Mouse (Mus musculus) heart, embryonic 12.5 days (tissue): ENCODE results near the gene Txndc2. TPM values are rescaled to one million over a fixed set of nuclear protein-coding genes. Genes with fewer than 3 reads are reported as not detected.

Experiments
- ATAC-seq: fragments of 200-750 bp; cut with Nextera tagmentation; 2 replicates; pipeline ENCODE4 v1.8.0; 2017; ENCODE audit warnings: moderate TSS enrichment, moderate library complexity; ENCODE audit not compliant: insufficient number of reproducible peaks, low FRiP score
- H3K27ac ChIP-seq: fragments of 300-500 bp; sonication (generic); 2 replicates; pipeline ENCODE4 v1.5.1; 2016; ENCODE audit warnings: mild to moderate bottlenecking, moderate library complexity; ENCODE audit not compliant: poor library complexity, severe bottlenecking
- H3K27me3 ChIP-seq: fragments of 300-500 bp; sonication (generic); replicated peaks from 2 replicates; pipeline ENCODE4 v1.6.1; 2016; ENCODE audit warnings: mild to moderate bottlenecking, moderate library complexity
- H3K36me3 ChIP-seq: fragments of 300-500 bp; sonication (generic); 2 replicates; pipeline ENCODE4 v1.6.1; 2016; ENCODE audit warnings: mild to moderate bottlenecking, moderate library complexity
- H3K4me1 ChIP-seq: fragments of 300-500 bp; sonication (generic); replicated peaks from 2 replicates; pipeline ENCODE4 v1.6.1; 2016; ENCODE audit warnings: mild to moderate bottlenecking
- H3K4me2 ChIP-seq: fragments of 300-500 bp; sonication (generic); 2 replicates; pipeline ENCODE4 v1.6.1; 2016; ENCODE audit warnings: mild to moderate bottlenecking, moderate library complexity
- H3K4me3 ChIP-seq: fragments of 300-500 bp; sonication (generic); 2 replicates; pipeline ENCODE4 v1.5.1; 2016; ENCODE audit warnings: mild to moderate bottlenecking
- H3K9ac ChIP-seq: fragments of 300-500 bp; sonication (generic); 2 replicates; pipeline ENCODE4 v1.6.1; 2016; ENCODE audit warnings: mild to moderate bottlenecking, moderate library complexity
- H3K9me3 ChIP-seq: fragments of 300-500 bp; sonication (generic); replicated peaks from 2 replicates; pipeline ENCODE4 v1.6.1; 2016; ENCODE audit warnings: mild to moderate bottlenecking, moderate library complexity
- WGBS: fragments of 180-500 bp; shearing (Covaris S2); methylation state at CpG from one replicate; pipeline ENCODE4 v1.1.7; 2016; 5-methylcytosine and 5-hydroxymethylcytosine counted together
- polyA plus RNA-seq: library from polyadenylated mRNA; unstranded; fragments of >200 nt; fragmentation: Nextera tagmentation; extraction: Ambion mirVana; gene quantifications from 2 replicates; pipeline ENCODE4 v1.2.1, GENCODE M21; 2016

Txndc2 gene
- polyA plus RNA-seq, 1 experiment from 2014 or later: not detected

DNA sequence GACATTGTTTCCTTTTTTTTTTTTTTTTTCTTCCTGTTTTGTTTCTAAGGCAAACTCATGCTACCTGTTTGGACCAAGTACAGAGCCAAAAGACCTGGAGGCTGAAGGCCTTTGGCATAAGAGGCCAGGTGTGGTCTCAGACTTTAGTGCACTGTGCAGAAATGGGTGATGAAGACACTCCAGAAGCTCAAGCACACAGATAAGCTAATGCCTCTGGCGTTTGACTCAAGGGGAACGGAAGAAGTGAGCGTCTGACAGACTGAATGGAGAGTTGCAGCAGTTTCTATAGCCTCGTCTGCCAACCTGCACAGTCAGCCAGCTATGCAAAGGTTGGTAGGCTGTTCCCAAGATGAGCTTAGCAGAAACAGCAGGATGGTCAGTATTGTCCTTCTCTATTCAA, 13.6 kb upstream of the Txndc2 start:
- Histone ChIP-seq H3K9me3 (no peaks in the 10 kb centered on the region), H3K4me2 (no peak overlapping the region), H3K9ac (no peak overlapping the region), H3K27me3 (no peaks in the 10 kb centered on the region), H3K27ac (no peak overlapping the region), H3K36me3 (peaks cover 4% of the 10 kb centered on the region; the same call in 1 of the 2 replicates), H3K4me3 (no peak overlapping the region), H3K4me1 (0 out of 2 replicates have a peak, but pooled peaks cover 3% of the 10 kb centered on the region)
- 42% methylated on average over 4 of the region's 4 CpGs for WGBS
- ATAC-seq: no peak

GRCm38 (mm10) chr17:65650598-65650997, 8.6 kb upstream of the Txndc2 start:
- 87% methylated on average over 6 of the region's 6 CpGs for WGBS
- no peaks in the 10 kb centered on the region for H3K27me3 ChIP-seq
- H3K4me2 ChIP-seq: no peak overlapping the region
- ATAC-seq: no peak
- H3K4me3 ChIP-seq: no peak overlapping the region
- peaks cover 4% of the 10 kb centered on the region; the same call in 1 of the 2 replicates for H3K36me3 ChIP-seq
- H3K4me1 ChIP-seq: peaks cover 13% of the 10 kb centered on the region
- H3K9me3 ChIP-seq: no peaks in the 10 kb centered on the region
- no peak overlapping the region for H3K27ac ChIP-seq
- H3K9ac ChIP-seq: no peak overlapping the region

DNA sequence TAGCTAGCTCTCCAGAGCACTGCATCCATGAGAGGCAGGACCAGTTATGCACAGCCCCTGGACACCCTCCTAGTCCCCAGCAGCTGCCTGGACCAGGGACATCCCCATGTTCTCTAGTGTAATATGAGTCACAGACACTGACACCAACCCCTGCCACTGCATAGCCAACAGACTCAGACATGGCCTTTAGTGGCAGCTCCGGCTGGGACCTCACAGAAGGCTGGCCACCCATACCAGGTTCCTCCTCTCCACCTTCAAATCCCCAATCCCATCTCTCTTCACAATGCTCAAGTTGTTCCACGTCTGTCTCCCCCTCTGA, 7.2 kb upstream of the Txndc2 start:
- 85% methylated on average over 2 of the region's 2 CpGs for WGBS
- H3K36me3 ChIP-seq: peaks cover 4% of the 10 kb centered on the region; the same call in 1 of the 2 replicates
- no peak overlapping the region for H3K4me2 ChIP-seq
- H3K27me3 ChIP-seq: no peaks in the 10 kb centered on the region
- H3K27ac ChIP-seq: no peak overlapping the region
- peaks cover 10% of the 10 kb centered on the region for H3K4me1 ChIP-seq
- no peak overlapping the region for H3K9ac ChIP-seq
- ATAC-seq: no peak
- no peaks in the 10 kb centered on the region for H3K9me3 ChIP-seq
- no peak overlapping the region for H3K4me3 ChIP-seq

DNA sequence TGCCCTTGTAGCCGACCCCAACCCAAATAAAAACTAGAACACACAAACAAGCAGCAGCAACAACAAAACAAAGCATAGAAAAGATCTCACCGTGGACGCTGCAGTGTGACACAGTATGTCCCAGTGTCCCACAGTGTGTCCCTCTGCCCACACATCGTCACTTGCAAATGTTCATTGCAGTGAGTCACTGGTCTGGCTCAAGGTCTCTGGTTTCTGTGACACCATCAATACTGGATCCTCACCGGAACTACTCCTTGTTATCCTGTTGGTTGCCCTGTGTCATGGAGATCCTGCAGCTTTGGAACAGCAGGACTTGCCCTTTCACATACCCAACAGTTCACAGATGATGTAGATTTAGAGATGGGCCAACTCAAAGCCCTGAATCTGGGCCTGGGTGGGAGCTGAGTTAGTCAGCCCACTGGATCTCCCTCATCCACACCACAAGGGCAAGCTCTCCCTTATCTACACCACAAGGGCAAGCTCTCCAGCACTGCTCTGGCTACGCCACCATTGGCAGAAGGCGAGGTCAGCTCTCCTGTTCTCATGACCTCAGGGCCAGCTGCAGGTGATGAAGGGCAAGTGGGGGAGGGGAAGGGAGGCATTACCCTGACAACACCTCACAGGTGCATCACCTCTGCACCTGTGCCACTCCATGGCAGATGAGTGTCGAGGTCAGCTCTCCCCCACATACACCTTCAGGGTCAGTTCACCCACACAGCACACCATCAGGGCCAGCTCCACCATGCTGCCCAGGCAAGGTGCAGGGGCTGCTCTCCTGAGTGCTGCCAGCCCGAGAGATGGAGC, 6.6 kb upstream of the Txndc2 start:
- 72% methylated on average over 9 of the region's 9 CpGs for WGBS
- Histone ChIP-seq H3K4me1 (peaks cover 10% of the 10 kb centered on the region), H3K27ac (no peak overlapping the region), H3K4me3 (no peak overlapping the region), H3K9me3 (no peaks in the 10 kb centered on the region), H3K9ac (no peak overlapping the region), H3K4me2 (no peak overlapping the region), H3K36me3 (peaks cover 4% of the 10 kb centered on the region; the same call in 1 of the 2 replicates), H3K27me3 (no peaks in the 10 kb centered on the region)
- 0 out of 2 replicates have a peak, but pooled peaks have one; percentile 38 for ATAC-seq

DNA sequence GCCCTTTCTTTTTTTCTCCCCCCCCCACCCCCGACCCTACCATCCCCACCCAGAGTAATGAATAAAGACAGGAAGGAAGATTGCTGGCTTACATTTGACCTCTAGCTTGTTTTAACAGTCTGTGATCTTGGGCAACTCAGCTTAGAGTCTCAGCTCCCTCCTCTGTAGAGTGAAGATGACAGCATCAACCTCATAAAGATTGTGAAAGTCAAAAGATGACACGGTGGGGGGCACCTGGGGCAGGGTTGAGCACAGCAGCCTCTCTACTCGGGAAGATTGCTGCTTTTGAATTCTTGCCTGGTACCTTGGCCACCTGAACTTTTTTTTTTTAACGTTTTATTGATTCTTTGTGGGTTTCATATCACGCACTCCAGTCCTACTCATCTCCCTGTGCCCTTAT, 6.0 kb upstream of the Txndc2 start:
- Histone ChIP-seq H3K4me3 (no peak overlapping the region), H3K27ac (no peak overlapping the region), H3K9me3 (no peaks in the 10 kb centered on the region), H3K4me1 (peaks cover 15% of the 10 kb centered on the region), H3K36me3 (peaks cover 4% of the 10 kb centered on the region; the same call in 1 of the 2 replicates), H3K9ac (no peak overlapping the region), H3K4me2 (no peak overlapping the region), H3K27me3 (no peaks in the 10 kb centered on the region)
- WGBS: 62% methylated on average over 5 of the region's 5 CpGs
- no peak for ATAC-seq

- no peak overlapping the region for H3K4me3 ChIP-seq
- H3K9ac ChIP-seq: no peak overlapping the region
- WGBS: 64% methylated on average over 6 of the region's 6 CpGs
Measured at GRCm38 (mm10) chr17:65647226-65647625, 5.3 kb upstream of the Txndc2 start.

DNA sequence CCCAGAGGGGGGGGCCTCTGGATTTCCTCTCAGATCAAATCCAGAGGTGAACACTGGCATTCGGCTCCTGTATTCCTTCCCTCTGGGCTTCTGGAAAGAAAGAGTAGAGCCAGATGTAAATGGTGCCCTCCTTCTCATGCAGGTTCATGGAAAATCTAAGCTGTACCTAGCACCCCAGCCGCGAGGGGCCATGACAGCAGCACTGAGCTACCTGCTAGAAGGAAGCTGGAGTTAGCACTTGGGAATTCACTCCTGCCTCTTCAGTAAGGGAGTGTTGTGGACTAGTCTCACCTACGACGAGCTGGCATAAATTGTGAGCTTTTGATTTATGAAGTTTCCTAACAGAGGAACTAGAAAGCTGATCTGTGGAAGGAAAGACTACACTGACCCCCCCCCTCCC, 1.6 kb upstream of the Txndc2 start:
- H3K27ac ChIP-seq: no peak overlapping the region
- H3K4me2 ChIP-seq: no peak overlapping the region
- peaks cover 15% of the 10 kb centered on the region for H3K4me1 ChIP-seq
- WGBS: 80% methylated on average over 5 of the region's 5 CpGs
- H3K9me3 ChIP-seq: no peaks in the 10 kb centered on the region
- H3K4me3 ChIP-seq: no peak overlapping the region
- H3K27me3 ChIP-seq: no peaks in the 10 kb centered on the region
- no peak for ATAC-seq
- no peaks in the 10 kb centered on the region for H3K36me3 ChIP-seq
- no peak overlapping the region for H3K9ac ChIP-seq

More at GRCm38 (mm10) chr17:65647226-65647625, 5.3 kb upstream of the Txndc2 start:
- Histone ChIP-seq H3K4me2 (no peak overlapping the region), H3K27me3 (no peaks in the 10 kb centered on the region), H3K4me1 (peaks cover 21% of the 10 kb centered on the region), H3K9me3 (no peaks in the 10 kb centered on the region), H3K36me3 (no peaks in the 10 kb centered on the region), H3K27ac (no peak overlapping the region)
- ATAC-seq: no peak

DNA sequence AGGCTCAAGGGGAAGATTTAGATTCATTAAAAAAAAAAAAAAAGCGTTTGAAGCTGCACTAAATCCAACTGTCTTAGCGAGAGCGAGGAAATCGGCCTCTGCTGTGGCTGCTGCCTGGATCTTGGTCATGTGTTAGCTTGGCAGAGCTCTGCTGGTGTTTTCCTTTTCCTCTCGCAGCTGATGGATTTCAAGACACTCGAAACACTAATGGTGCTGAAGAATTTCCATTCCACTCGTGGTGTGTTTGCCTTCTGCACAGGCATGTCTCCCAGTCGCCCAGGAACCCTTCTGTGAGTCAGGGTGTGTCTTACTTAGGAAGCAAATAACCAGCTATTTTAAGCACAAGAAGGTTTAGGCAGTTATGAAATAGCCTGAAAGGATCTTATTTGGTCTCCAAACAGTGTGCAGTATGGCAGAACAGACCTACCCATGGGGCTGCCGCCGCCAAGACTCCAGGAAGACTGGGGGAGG, 1.1 kb upstream of the Txndc2 start:
- Histone ChIP-seq H3K4me3 (no peak overlapping the region), H3K9ac (no peak overlapping the region), H3K27ac (no peak overlapping the region), H3K27me3 (no peaks in the 10 kb centered on the region), H3K4me1 (peaks cover 11% of the 10 kb centered on the region), H3K4me2 (no peak overlapping the region), H3K9me3 (no peaks in the 10 kb centered on the region), H3K36me3 (no peaks in the 10 kb centered on the region)
- ATAC-seq: no peak
- 50% methylated on average over 10 of the region's 10 CpGs for WGBS

- H3K9me3 ChIP-seq: no peaks in the 10 kb centered on the region
- no peak overlapping the region for H3K4me2 ChIP-seq
- H3K9ac ChIP-seq: no peak overlapping the region
- H3K27ac ChIP-seq: no peak overlapping the region
- H3K4me3 ChIP-seq: no peak overlapping the region
- H3K27me3 ChIP-seq: no peaks in the 10 kb centered on the region
- peaks cover 11% of the 10 kb centered on the region for H3K4me1 ChIP-seq
- no peaks in the 10 kb centered on the region for H3K36me3 ChIP-seq
- 78% methylated on average over 5 of the region's 5 CpGs for WGBS
- ATAC-seq: no peak
Measured at GRCm38 (mm10) chr17:65642578-65642991, 617 bp upstream of the Txndc2 start.

DNA sequence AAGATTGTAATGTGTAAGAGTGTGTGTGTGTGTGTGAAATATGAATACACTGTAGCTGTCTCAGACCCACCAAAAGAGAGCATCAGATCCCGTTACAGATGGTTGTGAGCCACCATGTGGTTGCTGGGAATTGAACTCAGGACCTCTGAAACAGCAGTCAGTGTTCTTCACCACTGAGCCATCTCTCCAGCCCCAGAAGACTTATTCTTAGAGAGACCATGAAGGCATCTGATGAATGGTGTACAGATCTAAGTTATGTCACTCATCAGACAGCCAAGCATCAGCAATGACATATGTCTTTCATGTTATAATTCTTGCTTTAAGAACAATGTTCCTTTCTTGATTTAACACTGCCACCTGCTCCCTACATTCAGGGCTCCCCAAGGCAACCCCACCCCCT, 2.8 kb downstream of the Txndc2 start:
- no peaks in the 10 kb centered on the region for H3K36me3 ChIP-seq
- no peak overlapping the region for H3K9ac ChIP-seq
- whole genome bisulfite sequencing: 92% methylated on average over 1 of the region's 1 CpGs
- H3K4me2 ChIP-seq: no peak overlapping the region
- H3K27ac ChIP-seq: no peak overlapping the region
- H3K27me3 ChIP-seq: no peaks in the 10 kb centered on the region
- no peak for ATAC-seq
- no peaks in the 10 kb centered on the region for H3K9me3 ChIP-seq
- no peak overlapping the region for H3K4me3 ChIP-seq
- H3K4me1 ChIP-seq: peaks cover 19% of the 10 kb centered on the region

GRCm38 (mm10) chr17:65635715-65636360, 6.1 kb downstream of the Txndc2 start:
- Histone ChIP-seq H3K36me3 (no peaks in the 10 kb centered on the region), H3K4me1 (0 out of 2 replicates have a peak, but pooled peaks cover 8% of the 10 kb centered on the region), H3K4me2 (no peak overlapping the region), H3K9me3 (no peaks in the 10 kb centered on the region), H3K27me3 (no peaks in the 10 kb centered on the region), H3K4me3 (no peak overlapping the region), H3K9ac (no peak overlapping the region), H3K27ac (no peak overlapping the region)
- ATAC-seq: no peak
- WGBS: 57% methylated on average over 14 of the region's 14 CpGs
